Mouse (Mus musculus) megakaryocyte progenitor cell, adult 5-6 weeks (primary cell): ENCODE measurements at regions not wholly inside any gene's neighbourhood (a gene's known extent, or its start where the extent isn't known, plus 50 kb on each side); places are given as distances from the start of the nearest gene placed in this dataset.

Source experiments
- ATAC-seq: replicated peaks from 2 replicates; pipeline ENCODE4 v1.8.0; 2016; ENCODE audit warnings: mild to moderate bottlenecking, moderate TSS enrichment, inconsistent platforms; ENCODE audit not compliant: poor library complexity

DNA sequence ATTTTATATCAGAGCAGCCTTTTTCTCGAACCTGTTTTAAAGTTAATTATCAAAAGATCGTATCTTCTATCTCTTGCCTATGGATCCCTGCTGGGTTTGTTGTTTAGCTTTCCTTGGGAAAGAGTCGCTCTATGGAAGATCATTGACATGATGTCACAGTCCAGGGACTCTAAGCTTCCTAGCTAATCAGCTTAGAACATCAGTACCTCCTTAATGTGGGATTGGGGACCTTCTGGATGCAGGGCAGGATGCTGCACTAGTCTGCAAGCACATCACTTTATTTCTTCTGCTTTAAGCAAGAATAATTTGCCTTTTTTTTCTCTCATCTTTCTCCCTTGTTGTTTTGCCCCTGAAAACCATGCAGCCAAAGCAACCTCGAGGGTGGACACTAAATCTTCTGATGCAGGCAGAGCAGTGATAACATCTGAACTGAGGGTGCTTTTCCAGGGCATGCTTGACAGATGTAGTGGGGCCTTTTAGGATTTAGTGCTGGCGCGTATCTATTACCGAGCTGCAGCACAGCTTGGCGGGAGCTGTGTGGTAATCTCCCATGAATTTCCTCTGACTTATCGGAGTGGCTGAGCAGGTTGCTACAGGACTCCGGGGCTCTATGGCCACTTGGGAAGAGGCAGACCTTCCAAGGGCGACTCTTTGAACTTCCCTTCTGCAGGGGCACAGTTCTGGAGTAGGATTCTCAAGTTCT lies 425.0 kb downstream of the Bcl11a start:
- ATAC-seq: no peak

DNA sequence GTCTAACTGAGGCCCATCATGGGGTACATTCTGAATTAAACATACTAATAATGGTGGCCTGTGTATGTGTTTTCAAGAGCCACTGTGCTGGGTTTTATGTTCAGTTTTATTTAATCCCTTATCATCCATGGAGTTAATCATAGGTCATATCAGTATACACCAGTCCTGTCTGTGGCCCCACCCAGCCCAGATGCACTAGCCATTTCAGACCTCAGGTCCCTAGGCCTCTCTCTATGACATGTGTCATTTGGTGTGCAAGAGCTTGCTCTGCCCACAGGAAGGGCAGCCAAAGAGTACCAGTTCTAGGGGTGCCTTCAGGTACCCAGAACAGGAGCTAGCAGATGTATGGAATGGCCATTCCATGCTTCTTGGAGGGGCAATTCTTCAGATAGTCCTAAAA lies 437.7 kb downstream of the Bcl11a start:
- peak; percentile 70 for ATAC-seq

DNA sequence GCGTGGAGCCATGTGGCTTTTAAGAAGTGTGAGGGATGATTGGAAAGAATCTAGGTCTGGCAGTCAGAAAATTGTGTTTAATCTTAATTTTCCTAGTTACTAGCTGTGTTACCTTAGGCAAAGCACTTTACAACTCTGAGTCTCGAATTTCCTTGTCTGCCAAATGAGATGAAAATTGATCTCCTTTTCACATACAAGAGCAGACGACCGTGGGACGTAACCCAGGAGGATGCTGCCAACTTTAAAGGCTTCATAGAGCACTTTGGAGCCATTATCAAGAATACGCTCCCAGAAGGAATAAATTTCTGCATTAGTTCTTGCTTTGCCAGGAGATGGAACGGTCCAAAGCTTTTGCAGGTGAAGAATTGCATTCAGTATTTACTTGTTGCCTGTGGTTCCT lies 457.6 kb downstream of the Bcl11a start:
- no peak for ATAC-seq

DNA sequence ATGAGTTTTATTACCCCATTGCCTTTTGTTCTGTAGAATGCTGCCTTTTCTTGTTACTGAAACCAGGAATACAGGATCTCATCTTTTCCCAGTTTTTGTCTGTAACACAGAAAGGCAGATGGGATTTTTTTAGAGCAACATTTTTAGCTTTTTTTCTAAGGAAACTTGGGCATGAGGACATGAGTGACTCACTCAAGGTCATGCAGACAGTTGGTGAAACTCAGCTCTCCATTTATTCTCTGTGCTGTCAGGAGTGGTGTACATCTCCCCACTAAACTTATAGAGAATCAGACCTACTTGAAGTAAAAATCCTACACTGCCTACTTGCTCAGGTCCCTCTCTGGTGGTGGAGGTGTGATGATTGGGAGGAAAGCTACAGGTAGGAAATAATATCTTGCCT lies 459.9 kb downstream of the Bcl11a start:
- no peak for ATAC-seq

GRCm38 (mm10) chr11:24569655-24570054 lies 491.8 kb downstream of the Bcl11a start:
- no peak for ATAC-seq

GRCm38 (mm10) chr11:24613529-24613928 lies 535.7 kb downstream of the Bcl11a start:
- no peak for ATAC-seq

- ATAC-seq: no peak
Measured at GRCm38 (mm10) chr11:24615436-24615835, 537.6 kb downstream of the Bcl11a start.

DNA sequence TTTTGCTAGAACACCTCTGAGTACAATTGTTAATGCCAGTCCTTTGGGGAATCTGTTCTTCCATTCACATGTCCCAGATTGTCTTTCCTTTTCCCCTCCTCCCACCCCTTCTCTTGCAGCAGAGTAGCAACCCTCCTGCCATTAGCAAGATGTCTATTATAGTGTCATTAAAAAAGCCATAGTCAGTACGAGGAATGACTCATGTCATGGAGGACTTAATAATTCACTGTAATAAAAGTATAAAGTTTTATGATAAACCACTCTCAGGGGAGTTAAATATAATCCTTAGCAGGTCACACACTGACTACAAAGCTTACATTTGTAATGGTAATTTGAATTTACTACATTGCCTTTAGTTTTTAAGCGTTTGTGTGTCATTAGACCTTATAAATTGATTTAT lies 540.7 kb downstream of the Bcl11a start:
- no peak for ATAC-seq

GRCm38 (mm10) chr11:24619021-24619420 lies 541.2 kb downstream of the Bcl11a start:
- no peak for ATAC-seq

GRCm38 (mm10) chr11:24628619-24629018 lies 550.8 kb downstream of the Bcl11a start:
- ATAC-seq: no peak

DNA sequence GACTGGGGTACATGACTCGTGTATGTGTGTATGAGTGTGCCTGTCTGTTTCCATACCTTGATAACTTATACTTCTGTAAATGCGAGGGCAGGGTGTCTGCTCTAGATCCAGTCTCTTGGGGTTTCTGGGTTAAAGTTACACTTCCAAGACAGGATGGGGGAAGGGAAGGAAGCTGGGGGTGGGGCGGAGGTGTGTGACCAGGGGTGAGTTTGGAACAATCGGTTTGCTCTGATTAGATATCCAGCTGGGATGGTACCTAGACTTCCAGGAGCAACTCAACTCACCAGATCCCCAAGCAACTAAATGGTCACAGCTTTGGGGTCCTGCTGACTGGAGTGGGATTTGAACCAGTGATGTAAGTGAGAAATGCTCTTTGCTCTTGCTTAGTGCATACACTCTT lies 551.6 kb downstream of the Bcl11a start:
- ATAC-seq: no peak

GRCm38 (mm10) chr11:24630403-24630900 lies 552.6 kb downstream of the Bcl11a start:
- no peak for ATAC-seq

- no peak for ATAC-seq
Measured at GRCm38 (mm10) chr11:24631651-24632050, 553.8 kb downstream of the Bcl11a start.

DNA sequence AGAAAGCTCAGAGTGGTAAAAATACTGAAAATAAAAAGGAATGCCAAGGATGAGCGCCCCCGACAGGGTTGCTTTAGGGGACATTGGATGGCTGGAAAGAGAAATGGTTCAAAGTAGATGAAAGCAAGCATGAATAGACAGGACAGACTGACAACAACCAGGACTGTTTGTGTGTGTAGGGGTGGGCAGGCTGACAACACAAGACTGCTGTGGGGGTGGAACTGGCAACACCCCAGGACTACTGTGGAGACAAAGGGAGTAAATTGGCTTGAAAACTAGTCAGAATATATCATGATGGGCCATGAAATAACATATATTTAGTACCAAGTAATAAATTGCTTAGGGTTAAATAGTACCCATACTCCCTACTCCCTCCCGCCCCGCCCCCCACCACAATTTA lies 558.9 kb downstream of the Bcl11a start:
- no peak for ATAC-seq

- no peak for ATAC-seq
Measured at GRCm38 (mm10) chr11:24643439-24644109, 565.7 kb downstream of the Bcl11a start.

- no peak for ATAC-seq
Measured at GRCm38 (mm10) chr11:24652852-24653251, 575.0 kb downstream of the Bcl11a start.

GRCm38 (mm10) chr11:24664082-24664481 lies 586.2 kb downstream of the Bcl11a start:
- no peak for ATAC-seq

- ATAC-seq: no peak
Measured at GRCm38 (mm10) chr11:24665310-24665709, 587.5 kb downstream of the Bcl11a start.

DNA sequence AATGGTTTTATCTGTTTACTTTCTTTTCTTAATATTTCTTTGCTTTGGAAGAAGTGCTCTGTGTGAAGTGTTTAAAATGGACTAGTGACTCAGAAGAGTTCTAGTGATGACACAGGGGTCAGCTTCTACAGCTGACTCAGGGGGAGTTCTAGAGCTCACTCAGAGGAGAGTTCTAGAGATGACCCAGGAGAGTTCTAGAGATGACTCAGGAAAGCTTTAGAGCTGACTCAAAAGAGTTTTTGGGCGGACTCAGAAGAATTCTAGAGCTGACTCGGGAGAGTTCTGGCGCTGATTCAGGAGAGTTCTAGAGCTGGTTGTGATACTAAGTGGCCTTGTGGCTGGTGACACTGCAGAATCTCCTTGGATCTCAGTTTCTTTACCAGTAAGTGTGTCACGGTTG lies 593.8 kb downstream of the Bcl11a start:
- ATAC-seq: no peak

- no peak for ATAC-seq
Measured at GRCm38 (mm10) chr11:24673248-24674207, 595.7 kb downstream of the Bcl11a start.

- no peak for ATAC-seq
Measured at GRCm38 (mm10) chr11:24674208-24674571, 596.3 kb downstream of the Bcl11a start.
